Mouse (Mus musculus): ENCODE measurements at regions not wholly inside any gene's neighbourhood (a gene's known extent, or its start where the extent isn't known, plus 50 kb on each side); places are given as distances from the start of the nearest gene placed in this dataset.
"Not testable (repeated sequence)": the region's sequence is repeated elsewhere in the genome, so short reads cannot be mapped to it uniquely, and the experiment has no call there.

GRCm38 (mm10) chr9:80961818-80962217 lies 496.5 kb upstream of the Impg1 start:
- intact Hi-C loops (cut with DNase I): no loop called here
- DNase-seq (ENCODE audit: extremely low spot score in 1 of 2, low spot score in 2 of 2): no peak

- peak; percentile 2 to 12 for DNase-seq (ENCODE audit: extremely low spot score in 1 of 2, low spot score in 2 of 2)
- intact Hi-C loops (cut with DNase I): loop anchor here (10.0 kb wide), 2 partner anchors 682 to 1872 kb away; no protein-coding TSS in a partner anchor
These were observed 477.7 kb upstream of the Impg1 start for GRCm38 (mm10) chr9:80942991-80943390.

DNA sequence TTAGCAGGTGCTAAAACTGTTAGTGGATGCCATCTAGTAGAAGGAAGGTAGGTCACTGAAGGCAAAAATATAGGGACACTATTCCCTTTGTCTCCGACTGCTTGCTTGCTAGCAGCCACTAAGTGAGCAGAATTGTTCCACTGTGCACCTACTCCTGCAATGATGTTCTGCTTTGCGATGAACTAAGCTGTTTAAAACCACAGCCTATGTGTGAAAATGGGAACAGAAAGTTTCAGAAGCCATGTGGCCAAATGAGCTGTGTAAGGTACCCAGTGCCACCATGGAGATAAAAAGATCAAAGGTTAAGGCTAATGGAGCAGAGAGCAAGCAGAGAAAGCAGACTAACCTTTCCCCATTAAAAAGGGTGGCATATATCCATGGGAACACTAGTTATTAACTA lies 476.1 kb upstream of the Impg1 start:
- no peak for DNase-seq (ENCODE audit: extremely low spot score in 1 of 2, low spot score in 2 of 2)
- intact Hi-C loops (cut with DNase I): loop anchor here (10.0 kb wide), 2 partner anchors 683 to 1873 kb away; no protein-coding TSS in a partner anchor

- intact Hi-C loops (cut with DNase I): no loop called here
- no peak for DNase-seq (ENCODE audit: extremely low spot score in 1 of 2, low spot score in 2 of 2)
These were observed 473.0 kb upstream of the Impg1 start for GRCm38 (mm10) chr9:80938238-80938637.

DNA sequence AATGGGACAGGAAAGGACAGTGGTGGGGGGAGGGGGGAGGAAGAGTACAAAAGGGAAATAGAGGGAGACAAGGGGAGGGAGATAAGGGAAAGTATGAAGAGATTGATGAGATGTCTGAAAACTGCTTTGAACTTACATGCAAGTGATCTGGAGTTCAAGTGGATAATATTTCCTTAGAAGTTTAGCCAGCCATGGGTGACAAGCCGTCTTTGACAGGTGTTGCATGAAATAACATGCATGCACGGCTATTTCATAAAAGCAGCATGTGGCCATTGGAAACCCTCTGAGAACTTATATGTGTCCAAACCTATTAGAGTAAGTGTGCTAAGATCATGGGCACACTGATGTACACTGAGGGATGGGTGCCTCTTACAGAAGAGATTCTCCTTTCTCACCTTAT lies 465.3 kb upstream of the Impg1 start:
- intact Hi-C loops (cut with DNase I): no loop called here
- DNase-seq (ENCODE audit: extremely low spot score in 1 of 2, low spot score in 2 of 2): no peak

DNA sequence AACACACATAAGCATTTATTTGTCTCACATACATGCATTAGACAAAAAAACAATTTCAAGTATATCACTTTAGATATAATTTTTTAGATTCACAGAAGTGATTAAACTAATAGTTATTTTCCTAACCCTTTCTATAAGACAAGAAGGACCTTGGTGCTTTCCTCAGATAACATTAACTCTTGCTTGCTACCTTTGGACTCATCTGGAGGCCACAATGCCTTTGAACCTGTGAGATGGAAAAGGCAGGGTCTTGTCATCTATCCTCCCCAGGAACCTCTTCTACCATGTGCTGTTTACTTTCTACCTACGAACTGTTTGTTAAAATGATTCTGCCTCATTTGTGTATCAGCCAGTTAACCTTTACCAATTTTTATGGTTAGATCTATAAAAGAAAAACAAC lies 455.0 kb upstream of the Impg1 start:
- no peak for DNase-seq (ENCODE audit: extremely low spot score in 1 of 2, low spot score in 2 of 2)
- intact Hi-C loops (cut with DNase I): no loop called here

DNA sequence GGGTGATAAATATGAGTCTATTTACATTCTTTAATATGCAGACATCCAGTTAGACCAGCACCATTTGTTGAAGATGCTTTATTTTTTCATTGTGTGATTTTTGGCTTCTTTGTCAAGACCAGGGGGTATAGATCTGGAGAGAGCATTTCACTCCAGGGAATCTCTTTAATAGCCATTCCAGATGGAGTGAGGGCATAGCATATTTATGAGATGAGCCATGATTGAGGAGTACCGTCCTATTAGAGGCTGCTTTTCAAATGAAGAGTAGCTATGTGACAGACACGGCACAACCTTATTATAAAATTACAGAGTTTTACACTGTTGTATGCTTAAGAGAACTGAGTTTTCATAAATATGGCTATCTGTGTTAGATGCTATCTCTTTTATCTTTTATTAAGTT lies 448.6 kb upstream of the Impg1 start:
- intact Hi-C loops (cut with DNase I): no loop called here
- DNase-seq (ENCODE audit: extremely low spot score in 1 of 2, low spot score in 2 of 2): no peak

GRCm38 (mm10) chr9:80912177-80912576 lies 446.9 kb upstream of the Impg1 start:
- DNase-seq (ENCODE audit: extremely low spot score in 1 of 2, low spot score in 2 of 2): no peak
- intact Hi-C loops (cut with DNase I): no loop called here

- intact Hi-C loops (cut with DNase I): no loop called here
- no peak for DNase-seq (ENCODE audit: extremely low spot score in 1 of 2, low spot score in 2 of 2)
These were observed 401.5 kb upstream of the Impg1 start for GRCm38 (mm10) chr9:80866807-80867206.

- intact Hi-C loops (cut with DNase I): no loop called here
- DNase-seq (ENCODE audit: extremely low spot score in 1 of 2, low spot score in 2 of 2): no peak
These were observed 393.7 kb upstream of the Impg1 start for GRCm38 (mm10) chr9:80858998-80859397.

DNA sequence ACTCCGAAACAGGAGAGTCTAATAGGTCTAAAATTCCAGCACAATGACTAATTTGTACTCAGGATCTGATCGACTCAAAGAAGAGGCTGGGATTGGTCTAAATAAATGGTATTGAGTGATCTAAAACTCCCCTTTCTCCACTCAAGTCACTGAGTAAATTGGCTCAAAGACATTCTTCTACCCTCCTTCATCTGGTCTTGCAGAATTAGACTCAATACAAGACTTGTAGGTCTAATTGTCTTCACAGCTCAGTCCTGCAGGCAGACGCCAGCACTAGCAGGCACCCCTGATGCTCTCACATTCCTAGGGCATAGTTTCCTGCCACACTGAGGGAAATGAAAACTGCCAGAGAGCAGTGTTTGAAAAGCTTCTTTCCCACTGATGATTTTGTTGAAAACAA lies 382.9 kb upstream of the Impg1 start:
- intact Hi-C loops (cut with DNase I): no loop called here
- no peak for DNase-seq (ENCODE audit: extremely low spot score in 1 of 2, low spot score in 2 of 2)

GRCm38 (mm10) chr9:80832808-80833207 lies 367.5 kb upstream of the Impg1 start:
- no peak for DNase-seq (ENCODE audit: extremely low spot score in 1 of 2, low spot score in 2 of 2)
- intact Hi-C loops (cut with DNase I): no loop called here

DNA sequence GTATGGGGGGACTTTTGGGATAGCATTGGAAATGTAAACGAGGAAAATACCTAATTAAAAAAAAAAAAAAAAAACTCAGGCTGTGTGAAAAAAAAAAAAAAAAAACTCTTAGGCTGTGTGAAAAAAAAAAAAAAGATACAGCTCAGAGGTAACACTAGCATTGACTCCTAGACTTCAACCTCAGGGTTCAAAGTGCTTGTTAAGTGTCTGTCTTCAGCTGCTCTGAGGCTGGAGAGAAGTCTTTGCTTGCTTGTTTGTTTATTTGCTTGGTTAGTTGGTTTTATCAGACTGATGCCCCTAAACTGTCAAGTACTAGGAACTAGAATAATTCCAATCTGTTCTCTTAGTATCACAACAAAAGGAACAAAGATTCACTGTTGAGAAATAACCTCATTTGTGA lies 360.1 kb upstream of the Impg1 start:
- no peak for DNase-seq (ENCODE audit: extremely low spot score in 1 of 2, low spot score in 2 of 2)
- intact Hi-C loops (cut with DNase I): no loop called here

DNA sequence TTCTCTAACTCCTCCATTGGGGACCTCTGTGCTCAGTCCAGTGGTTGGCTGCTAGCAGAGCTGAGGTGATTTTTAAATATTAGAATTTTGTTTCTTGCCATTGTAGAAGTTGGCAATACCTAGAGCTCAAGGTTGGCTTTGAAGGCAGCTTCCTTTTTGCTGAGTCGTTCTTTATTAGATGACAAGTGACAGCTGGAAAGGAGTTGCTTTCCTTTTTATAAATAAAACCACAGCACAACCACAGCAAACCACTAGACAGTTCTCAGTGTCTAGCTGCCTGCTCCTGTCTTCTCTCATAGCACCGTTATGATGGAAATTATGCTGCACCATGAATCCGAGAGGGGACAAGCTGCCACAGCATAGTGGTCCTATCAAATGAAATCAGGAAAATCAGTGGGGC lies 354.8 kb upstream of the Impg1 start:
- intact Hi-C loops (cut with DNase I): no loop called here

GRCm38 (mm10) chr9:80819070-80819469 lies 353.8 kb upstream of the Impg1 start:
- intact Hi-C loops (cut with DNase I): no loop called here
- DNase-seq (ENCODE audit: extremely low spot score in 1 of 2, low spot score in 2 of 2): no peak

More for the DNA sequence above, 354.8 kb upstream of the Impg1 start:
- no peak for DNase-seq (ENCODE audit: extremely low spot score in 1 of 2, low spot score in 2 of 2)

DNA sequence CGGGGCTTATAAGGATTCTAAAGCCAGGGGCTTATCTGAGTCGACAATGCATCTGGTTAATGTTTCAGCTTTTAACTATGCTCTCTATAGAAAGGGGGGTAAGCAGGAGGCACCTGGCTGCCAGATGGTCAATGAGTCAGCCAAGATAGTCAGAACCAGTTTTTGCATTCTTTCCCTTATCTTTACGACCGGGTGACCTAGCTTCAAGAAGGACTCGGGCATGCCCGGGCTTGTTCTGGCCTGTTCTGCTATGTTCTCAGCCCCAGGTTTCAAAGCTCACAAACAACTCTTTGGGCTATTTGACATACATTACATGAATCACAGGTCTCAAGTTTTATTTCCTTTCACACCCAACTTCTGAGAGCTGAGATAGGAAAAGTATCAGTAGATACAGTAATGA lies 348.6 kb upstream of the Impg1 start:
- not testable (repeated sequence) for DNase-seq (ENCODE audit: extremely low spot score in 1 of 2, low spot score in 2 of 2)

DNA sequence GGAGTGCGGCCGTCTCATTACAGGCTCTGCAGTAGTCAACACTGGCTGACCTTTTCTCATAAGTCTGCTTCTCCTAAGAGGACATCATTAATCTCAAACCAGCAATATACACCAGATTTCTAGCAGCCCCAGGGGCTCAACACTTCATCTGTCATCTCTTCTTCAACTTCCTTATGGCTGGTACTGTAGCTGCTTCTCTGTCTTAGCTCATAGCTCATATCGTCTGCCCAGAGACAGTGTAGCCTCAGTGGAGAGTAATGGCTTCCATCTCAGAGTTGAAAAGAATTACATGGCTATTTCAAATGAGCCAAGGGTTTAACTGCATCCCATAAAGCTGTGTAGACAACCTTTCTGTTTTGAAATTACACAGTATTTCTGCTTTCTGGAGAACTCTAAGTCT lies 326.2 kb upstream of the Impg1 start:
- intact Hi-C loops (cut with DNase I): no loop called here
- DNase-seq (ENCODE audit: extremely low spot score in 1 of 2, low spot score in 2 of 2): no peak

More for the DNA sequence above, 348.6 kb upstream of the Impg1 start:
- intact Hi-C loops (cut with DNase I): not testable (repeated sequence)

GRCm38 (mm10) chr9:80774541-80774940 lies 309.3 kb upstream of the Impg1 start:
- no peak for DNase-seq (ENCODE audit: extremely low spot score in 1 of 2, low spot score in 2 of 2)
- intact Hi-C loops (cut with DNase I): no loop called here

GRCm38 (mm10) chr9:80735806-80736205 lies 270.5 kb upstream of the Impg1 start:
- DNase-seq (ENCODE audit: extremely low spot score in 1 of 2, low spot score in 2 of 2); intact Hi-C loops (cut with DNase I): not testable (repeated sequence)

DNA sequence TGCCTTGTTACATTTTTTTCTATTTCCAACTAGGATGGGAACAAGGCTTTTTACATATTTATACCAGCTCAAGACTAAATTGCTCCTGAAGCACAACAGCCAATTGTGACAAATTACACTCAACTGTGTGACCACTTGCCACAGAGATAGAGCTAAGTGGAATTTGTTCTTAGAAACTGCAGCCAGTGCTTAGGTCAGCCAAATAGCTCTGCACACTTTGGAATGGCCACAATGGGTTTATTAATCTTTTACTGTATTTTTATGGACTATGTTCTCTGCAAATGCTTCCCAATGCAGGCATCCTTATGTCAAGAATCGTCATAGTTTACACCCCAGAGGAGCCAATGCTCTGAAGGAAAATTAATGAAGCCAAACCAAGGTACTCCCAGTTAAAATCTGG lies 267.7 kb upstream of the Impg1 start:
- intact Hi-C loops (cut with DNase I): no loop called here
- no peak for DNase-seq (ENCODE audit: extremely low spot score in 1 of 2, low spot score in 2 of 2)

- DNase-seq (ENCODE audit: extremely low spot score in 1 of 2, low spot score in 2 of 2): no peak
- intact Hi-C loops (cut with DNase I): no loop called here
These were observed 258.4 kb upstream of the Impg1 start for GRCm38 (mm10) chr9:80723638-80724037.

DNA sequence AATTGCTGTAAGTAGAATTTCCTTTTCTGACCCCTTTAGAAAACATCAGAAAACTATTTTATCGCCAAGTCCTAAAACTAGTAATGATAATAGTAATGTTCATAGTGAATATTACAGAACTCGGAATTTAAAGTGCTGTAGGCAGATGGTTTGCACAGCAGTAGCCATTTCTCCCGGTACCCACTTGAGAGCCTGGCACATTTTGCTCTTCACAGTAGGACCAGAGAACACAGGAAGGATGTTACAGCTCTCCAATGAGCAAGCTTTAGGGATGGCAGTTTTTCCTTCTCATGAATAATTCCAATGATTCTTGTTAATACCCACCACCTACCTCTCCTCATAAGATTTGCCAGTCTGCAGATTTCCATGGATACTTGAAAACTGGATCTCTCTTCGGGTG lies 253.2 kb upstream of the Impg1 start:
- DNase-seq (ENCODE audit: extremely low spot score in 1 of 2, low spot score in 2 of 2): no peak
- intact Hi-C loops (cut with DNase I): no loop called here

All from left cerebral cortex, postnatal 10 days (tissue).